Mouse (Mus musculus) brain, embryonic 14.5 days (tissue): ENCODE data around the gene Cds2. TPM values are rescaled to one million over a fixed set of nuclear protein-coding genes. Genes with fewer than 3 reads are reported as not detected.
"Not testable (repeated sequence)": the region's sequence is repeated elsewhere in the genome, so short reads cannot be mapped to it uniquely, and the experiment has no call there.

Experiments used
- DNase-seq: peaks from one replicate; pipeline ENCODE4 v3.0.0-alpha.2; 2011; ENCODE audit warnings: low read depth
- CTCF ChIP-seq: fragments of 200-500 bp; IDR thresholded peaks from 2 replicates; pipeline ENCODE4 v1.5.1; 2012; ENCODE audit warnings: inconsistent platforms, mild to moderate bottlenecking, moderate library complexity, borderline replicate concordance; ENCODE audit not compliant: insufficient read depth, insufficient read length; ENCODE audit errors: extremely low read depth
- POLR2A ChIP-seq: fragments of 200-500 bp; IDR thresholded peaks from 2 replicates; pipeline ENCODE4 v1.6.1; 2012; ENCODE audit warnings: mild to moderate bottlenecking, inconsistent platforms, borderline replicate concordance; ENCODE audit not compliant: poor library complexity, insufficient read depth, insufficient read length, severe bottlenecking; ENCODE audit errors: extremely low read depth
- polyA plus RNA-seq: library from polyadenylated mRNA; depleted of rRNA; stranded (reverse); fragments of >200 nt; gene quantifications from 2 replicates; pipeline ENCODE4 v1.2.3, GENCODE M21; 2012; rRNA removed

Cds2 gene
- polyA plus RNA-seq, 1 experiment = 59.5 TPM

- no peak for DNase-seq
- no peak for TF ChIP-seq POLR2A
- TF ChIP-seq CTCF = no peak
Measured at GRCm38 (mm10) chr2:132309398-132309930, 46.5 kb downstream of the Cds2 start.

GRCm38 (mm10) chr2:132312616-132313015 is 49.7 kb downstream of the Cds2 start:
- TF ChIP-seq CTCF = no peak
- no peak for TF ChIP-seq POLR2A
- no peak for DNase-seq

- TF ChIP-seq POLR2A = no peak
- no peak for TF ChIP-seq CTCF
- no peak for DNase-seq
Measured at GRCm38 (mm10) chr2:132313568-132313967, 50.6 kb downstream of the Cds2 start.

- not testable (repeated sequence) for DNase-seq
Measured at GRCm38 (mm10) chr2:132314057-132314456, 51.1 kb downstream of the Cds2 start.

GRCm38 (mm10) chr2:132316041-132316808 is 53.3 kb downstream of the Cds2 start:
- DNase-seq = peak; percentile 92
- peak; percentile 97 for TF ChIP-seq CTCF
- no peak for TF ChIP-seq POLR2A

- DNase-seq = no peak
- TF ChIP-seq CTCF (no peak), POLR2A (no peak)
Measured at GRCm38 (mm10) chr2:132317178-132317577, 54.2 kb downstream of the Cds2 start.

GRCm38 (mm10) chr2:132320516-132320915 is 57.6 kb downstream of the Cds2 start:
- no peak for DNase-seq
- TF ChIP-seq POLR2A = no peak
- TF ChIP-seq CTCF = no peak

- DNase-seq = no peak
- TF ChIP-seq POLR2A = no peak
- no peak for TF ChIP-seq CTCF
Measured at GRCm38 (mm10) chr2:132323541-132323940, 60.6 kb downstream of the Cds2 start.

GRCm38 (mm10) chr2:132337202-132337601 is 74.3 kb downstream of the Cds2 start:
- TF ChIP-seq POLR2A (no peak), CTCF (no peak)
- DNase-seq = no peak

GRCm38 (mm10) chr2:132340350-132340749 is 77.4 kb downstream of the Cds2 start:
- TF ChIP-seq POLR2A = no peak
- no peak for TF ChIP-seq CTCF

GRCm38 (mm10) chr2:132341293-132341692 is 78.3 kb downstream of the Cds2 start:
- TF ChIP-seq POLR2A (no peak), CTCF (no peak)

More at GRCm38 (mm10) chr2:132340350-132340749, 77.4 kb downstream of the Cds2 start:
- no peak for DNase-seq

GRCm38 (mm10) chr2:132343846-132344245 is 80.9 kb downstream of the Cds2 start:
- TF ChIP-seq POLR2A (no peak), CTCF (no peak)
- peak; percentile 7 for DNase-seq

More at GRCm38 (mm10) chr2:132341293-132341692, 78.3 kb downstream of the Cds2 start:
- DNase-seq = no peak

Other genes with a start within 250 kb of the Cds2 start
- gene Rassf2, start 232.9 kb upstream of the Cds2 start, polyA plus RNA-seq = 17.4 and 34.9 TPM in 2 replicates
- 36.3 and 40.9 TPM in 2 replicates for gene Slc23a2, start 118.0 kb upstream of the Cds2 start, polyA plus RNA-seq
- 56.9 and 77.4 TPM in 2 replicates for gene Tmem230, start 15.3 kb upstream of the Cds2 start, polyA plus RNA-seq
- 158 and 255 TPM in 2 replicates for gene Pcna, start 9.8 kb upstream of the Cds2 start, polyA plus RNA-seq
- 3.5 and 5.7 TPM in 2 replicates for gene Prokr2, start 122.3 kb downstream of the Cds2 start, polyA plus RNA-seq